Mouse (Mus musculus): Measurements from ENCODE around the gene Acox2. TPM values are rescaled to one million over a fixed set of nuclear protein-coding genes. Genes with fewer than 3 reads are reported as not detected.
A peak's percentile ranks its signal among the peaks of the same experiment; 100 is the strongest.

The Acox2 gene
- polyA plus RNA-seq, 1 experiment from 2014 or later = not detected

DNA sequence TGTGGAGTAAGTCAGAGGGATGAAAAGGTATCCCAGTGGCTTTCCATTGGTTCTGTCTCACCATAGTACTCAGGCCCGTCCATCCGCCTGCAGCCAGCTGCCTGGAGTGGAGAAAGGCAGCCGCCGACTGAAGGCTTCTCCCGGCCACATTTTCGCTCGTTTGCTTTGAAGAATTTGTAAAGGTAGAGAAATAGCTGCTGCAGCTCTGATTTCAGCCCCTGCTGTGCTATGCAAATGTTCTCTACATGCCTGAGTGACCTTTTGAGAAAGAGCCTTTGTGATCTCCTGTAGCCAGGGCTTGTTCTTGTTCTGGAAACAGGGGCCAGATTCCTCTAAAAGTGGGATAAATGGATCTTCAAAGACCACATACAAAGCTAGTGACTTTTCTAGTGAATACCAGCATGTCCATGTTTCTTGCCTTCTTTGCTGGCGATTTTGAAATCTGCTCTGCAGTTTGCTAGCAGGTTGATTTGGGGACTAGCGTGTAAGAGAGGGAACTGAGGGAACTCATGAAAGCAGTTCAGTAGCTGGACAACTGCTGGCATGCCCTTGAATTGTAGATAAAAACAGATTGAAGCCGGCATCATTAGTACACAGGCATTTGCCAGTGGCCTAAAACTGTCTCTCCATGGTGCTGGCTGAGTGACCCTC lies 40.3 kb downstream of the Acox2 start:
- DNase-seq (ENCODE audit: low spot score) (no peak), ATAC-seq (ENCODE audit: low FRiP score) (no peak)
- Histone ChIP-seq H3K9ac (0 out of 2 replicates have a peak overlapping the region, but pooled peaks have one; percentile 9), H3K4me3 (replicated peaks; ENCODE audit: low read length) (no peak overlapping the region), H3K4me1 (replicated peaks; ENCODE audit: control insufficient read depth, insufficient read depth, low read length) (peaks cover 28% of the 10 kb centered on the region), H3K27me3 (ENCODE audit: control insufficient read depth, insufficient read depth, low read length) (peaks cover 12% of the 10 kb centered on the region), H3K4me2 (replicated peaks) (peak overlapping the region; percentile 4; the same call in 1 of the 2 replicates), H3K9me3 (ENCODE audit: control insufficient read depth, low read length) (no peaks in the 10 kb centered on the region), H3K27ac (no peak overlapping the region), H3K36me3 (replicated peaks; ENCODE audit: control insufficient read depth, insufficient read depth) (peaks cover 9% of the 10 kb centered on the region)
- 7% methylated on average over 10 of the region's 10 CpGs for WGBS

DNA sequence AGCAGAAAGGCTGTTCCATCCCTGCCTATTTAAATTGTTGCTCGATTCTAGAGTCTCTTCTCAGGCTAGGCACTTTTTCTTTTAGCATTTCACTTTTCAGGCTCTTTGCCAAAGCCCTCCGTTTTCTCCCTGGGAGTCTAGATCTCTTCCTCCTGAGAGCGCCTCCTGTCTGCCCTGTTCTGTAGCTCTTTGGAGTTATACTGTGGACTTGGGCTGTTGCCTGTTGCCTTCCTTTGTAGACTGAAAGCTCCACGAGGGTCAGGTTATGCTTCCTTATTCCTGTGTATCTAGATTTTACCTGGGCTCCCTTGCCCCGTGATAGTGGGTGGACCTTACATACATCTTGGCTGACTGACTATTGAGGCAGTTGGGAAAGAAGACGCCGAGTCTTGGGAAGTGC lies 40.9 kb downstream of the Acox2 start:
- Histone ChIP-seq H3K9me3 (ENCODE audit: control insufficient read depth, low read length) (no peaks in the 10 kb centered on the region), H3K4me3 (replicated peaks; ENCODE audit: low read length) (no peak overlapping the region), H3K9ac (no peak overlapping the region), H3K27ac (no peak overlapping the region), H3K4me2 (replicated peaks) (peak overlapping the region; percentile 4; the same call in 1 of the 2 replicates), H3K36me3 (replicated peaks; ENCODE audit: control insufficient read depth, insufficient read depth) (peaks cover 6% of the 10 kb centered on the region), H3K4me1 (replicated peaks; ENCODE audit: control insufficient read depth, insufficient read depth, low read length) (peaks cover 28% of the 10 kb centered on the region), H3K27me3 (ENCODE audit: control insufficient read depth, insufficient read depth, low read length) (peaks cover 12% of the 10 kb centered on the region)
- WGBS = 32% methylated on average over 7 of the region's 7 CpGs
- DNase-seq (ENCODE audit: low spot score) (no peak), ATAC-seq (ENCODE audit: low FRiP score) (no peak)

DNA sequence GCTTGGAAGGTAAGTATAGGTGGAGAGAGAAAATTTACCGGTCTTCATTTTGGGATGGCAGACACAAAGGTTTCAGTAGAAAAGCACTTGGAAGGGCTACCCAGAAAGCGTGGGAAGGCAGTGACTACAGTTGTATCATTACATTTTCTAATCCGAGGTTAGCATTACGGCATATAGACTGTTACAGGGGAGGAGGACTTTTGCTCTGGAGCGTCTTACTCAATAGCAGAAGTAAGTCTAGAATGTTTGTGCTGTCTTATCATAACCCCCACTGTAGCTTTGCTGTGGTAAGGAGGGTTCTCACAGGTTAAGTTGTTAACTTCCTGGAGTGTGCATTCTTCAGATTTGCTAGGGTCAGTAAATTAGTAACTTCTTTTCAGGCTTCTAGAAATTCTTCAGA lies 43.1 kb downstream of the Acox2 start:
- no peak for DNase-seq (ENCODE audit: low spot score)
- Histone ChIP-seq H3K9ac (no peak overlapping the region), H3K4me1 (replicated peaks; ENCODE audit: control insufficient read depth, insufficient read depth, low read length) (peaks cover 28% of the 10 kb centered on the region), H3K27me3 (ENCODE audit: control insufficient read depth, insufficient read depth, low read length) (peaks cover 12% of the 10 kb centered on the region), H3K4me2 (replicated peaks) (peak overlapping the region; percentile 69), H3K27ac (no peak overlapping the region), H3K4me3 (replicated peaks; ENCODE audit: low read length) (no peak overlapping the region), H3K9me3 (ENCODE audit: control insufficient read depth, low read length) (no peaks in the 10 kb centered on the region), H3K36me3 (replicated peaks; ENCODE audit: control insufficient read depth, insufficient read depth) (no peaks in the 10 kb centered on the region)
- ATAC-seq (ENCODE audit: low FRiP score) = no peak
- 79% methylated on average over 5 of the region's 5 CpGs for WGBS

DNA sequence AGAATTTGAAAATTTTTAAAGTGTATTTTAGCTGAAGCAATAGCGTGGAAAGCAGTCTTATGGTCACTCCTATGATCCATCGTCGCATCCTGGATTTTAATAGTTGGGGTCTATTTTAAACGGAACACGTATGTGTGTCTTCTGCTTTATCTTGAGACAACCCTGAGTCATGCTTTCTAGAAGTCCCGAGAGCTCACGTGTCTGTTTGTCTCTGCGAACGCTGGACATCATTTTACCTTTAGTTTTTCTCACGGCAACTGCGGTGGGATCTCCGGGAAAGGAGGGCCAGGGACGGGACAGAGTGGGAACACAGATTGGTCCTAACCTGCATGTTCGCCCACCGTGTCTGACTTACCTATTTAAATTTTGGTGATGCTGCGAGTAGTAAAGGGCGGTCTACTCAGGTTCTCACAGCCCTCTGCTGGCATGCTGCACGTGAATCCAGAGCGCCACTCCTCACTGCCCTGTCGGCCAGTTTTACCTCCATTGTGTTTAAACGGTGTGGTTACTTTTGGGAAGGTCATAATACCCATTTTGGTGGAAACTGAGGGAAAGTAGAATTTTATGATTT lies 43.9 kb downstream of the Acox2 start:
- peaks cover 28% of the 10 kb centered on the region for H3K4me1 ChIP-seq (replicated peaks; ENCODE audit: control insufficient read depth, insufficient read depth, low read length)
- DNase-seq (ENCODE audit: low spot score) (no peak), ATAC-seq (ENCODE audit: low FRiP score) (no peak)
- no peak overlapping the region for H3K27ac ChIP-seq
- H3K9ac ChIP-seq = peak overlapping the region; percentile 78
- no peaks in the 10 kb centered on the region for H3K36me3 ChIP-seq (replicated peaks; ENCODE audit: control insufficient read depth, insufficient read depth)
- peak overlapping the region; percentile 50 for H3K4me3 ChIP-seq (replicated peaks; ENCODE audit: low read length)
- peak overlapping the region; percentile 69 for H3K4me2 ChIP-seq (replicated peaks)
- no peaks in the 10 kb centered on the region for H3K9me3 ChIP-seq (ENCODE audit: control insufficient read depth, low read length)
- H3K27me3 ChIP-seq (ENCODE audit: control insufficient read depth, insufficient read depth, low read length) = peaks cover 12% of the 10 kb centered on the region
- 18% methylated on average over 21 of the region's 21 CpGs for WGBS

DNA sequence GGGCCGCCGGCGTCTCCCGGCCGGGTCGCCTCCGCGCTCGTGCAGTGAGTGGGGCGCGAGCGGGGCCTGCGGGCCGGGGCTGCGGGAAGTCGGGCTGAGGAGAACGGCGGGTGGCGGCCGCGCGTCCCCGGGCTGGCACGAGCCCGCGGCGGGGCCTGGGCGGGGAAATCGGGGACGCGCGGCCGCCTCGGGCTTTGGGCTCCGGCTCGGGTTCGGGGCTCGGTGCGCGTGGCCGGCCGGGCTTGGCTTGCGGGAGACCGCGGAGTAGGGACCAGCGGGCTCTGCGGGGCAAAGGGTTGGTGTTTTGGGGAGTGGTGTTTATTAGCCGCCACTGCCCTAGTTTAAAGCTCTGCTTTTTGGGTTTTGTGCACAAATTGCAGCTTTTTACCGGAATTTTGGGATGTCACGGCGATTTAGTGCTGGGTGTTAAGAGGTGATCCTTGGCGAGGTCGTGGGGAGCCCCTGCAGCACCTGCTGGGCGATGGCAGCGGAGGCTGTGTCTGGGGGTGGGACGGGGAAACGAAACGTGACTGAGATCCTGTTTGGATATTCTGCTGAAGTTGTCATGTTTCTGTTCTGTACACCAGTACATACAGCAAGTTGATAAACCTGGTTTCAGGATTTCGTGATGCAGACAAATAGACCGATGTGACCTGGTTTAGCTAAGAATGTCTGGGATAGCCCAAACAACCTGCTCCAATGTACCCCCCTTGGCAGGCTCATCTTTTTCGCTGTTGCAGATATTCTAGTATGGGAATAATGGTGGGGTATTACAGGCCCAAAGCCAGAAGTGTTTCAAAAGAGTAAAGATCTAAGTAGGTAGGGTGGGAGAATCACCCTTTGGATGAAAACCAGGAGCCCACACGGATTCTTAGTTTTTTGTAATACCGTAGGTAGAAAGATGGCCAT lies 44.6 kb downstream of the Acox2 start:
- Histone ChIP-seq H3K4me1 (replicated peaks; ENCODE audit: control insufficient read depth, insufficient read depth, low read length) (peaks cover 25% of the 10 kb centered on the region), H3K27ac (peak overlapping the region; percentile 93), H3K36me3 (replicated peaks; ENCODE audit: control insufficient read depth, insufficient read depth) (no peaks in the 10 kb centered on the region), H3K9me3 (ENCODE audit: control insufficient read depth, low read length) (no peaks in the 10 kb centered on the region), H3K4me2 (replicated peaks) (peak overlapping the region; percentile 69), H3K4me3 (replicated peaks; ENCODE audit: low read length) (peak overlapping the region; percentile 50), H3K9ac (peak overlapping the region; percentile 78), H3K27me3 (ENCODE audit: control insufficient read depth, insufficient read depth, low read length) (peaks cover 12% of the 10 kb centered on the region)
- peak; percentile 76 for DNase-seq (ENCODE audit: low spot score)
- ATAC-seq (ENCODE audit: low FRiP score) = peak; percentile 85
- WGBS = 2% methylated on average over 52 of the region's 63 CpGs

DNA sequence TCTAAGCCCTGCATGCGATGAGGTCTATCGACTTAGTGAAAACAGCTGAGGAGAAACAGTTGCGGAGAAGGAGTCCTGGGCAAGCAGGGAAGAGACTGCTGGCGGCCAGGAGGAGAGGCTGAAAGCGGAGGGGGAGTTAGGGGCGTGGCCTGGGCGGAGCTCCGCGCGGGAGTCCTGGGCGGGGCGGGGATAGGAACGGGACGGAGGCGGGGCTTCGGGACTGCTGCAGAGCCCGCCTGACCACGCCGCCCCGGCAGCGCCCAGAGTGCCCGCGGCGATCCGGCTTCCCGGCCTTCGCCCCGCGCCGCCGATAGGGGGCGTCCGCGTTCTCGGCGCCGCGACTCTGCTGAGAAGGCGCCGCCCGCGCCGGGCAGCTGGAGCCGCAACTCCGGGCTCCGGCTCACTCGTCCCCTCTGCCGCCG lies 45.3 kb downstream of the Acox2 start, which contains the start of gene Kctd6:
Gene Kctd6 (plus strand): TSS at position 338 of the 422 bp plus-strand sequence.
- Histone ChIP-seq H3K27ac (peak within 1 kb of the TSS; percentile 93), H3K9ac (peak within 1 kb of the TSS; percentile 78), H3K9me3 (ENCODE audit: control insufficient read depth, low read length) (no peaks in the 10 kb centered on the region), H3K4me3 (replicated peaks; ENCODE audit: low read length) (peak within 1 kb of the TSS; percentile 50), H3K27me3 (ENCODE audit: control insufficient read depth, insufficient read depth, low read length) (peaks cover 12% of the 10 kb centered on the region), H3K4me2 (replicated peaks) (peak within 1 kb of the TSS; percentile 69), H3K36me3 (replicated peaks; ENCODE audit: control insufficient read depth, insufficient read depth) (no peaks in the 10 kb centered on the region), H3K4me1 (replicated peaks; ENCODE audit: control insufficient read depth, insufficient read depth, low read length) (peaks cover 23% of the 10 kb centered on the region)
- WGBS = 0% methylated on average over 25 of the region's 49 CpGs
- DNase-seq (ENCODE audit: low spot score) = peak; percentile 95
- peak; percentile 97 for ATAC-seq (ENCODE audit: low FRiP score)

DNA sequence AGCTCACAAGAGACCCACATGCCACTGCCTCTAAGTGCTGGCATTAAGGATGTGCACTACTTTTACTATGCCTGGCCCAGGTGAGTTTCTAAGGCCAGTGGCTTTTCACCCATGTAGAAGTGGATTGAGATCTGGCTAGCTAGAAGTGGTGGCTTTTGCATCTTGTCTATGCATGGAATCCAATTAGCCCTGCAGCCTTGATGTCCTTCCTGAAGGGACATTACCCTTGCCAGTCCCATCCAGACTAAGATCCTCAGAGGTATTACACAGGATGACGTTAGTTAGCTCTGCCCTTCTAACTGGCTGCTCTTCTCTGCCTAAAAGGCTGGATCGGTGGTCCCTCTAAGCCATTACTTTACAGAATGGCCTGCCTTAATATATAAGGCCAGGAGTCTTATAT lies 46.2 kb downstream of the Acox2 start:
- H3K9me3 ChIP-seq (ENCODE audit: control insufficient read depth, low read length) = no peaks in the 10 kb centered on the region
- H3K9ac ChIP-seq = no peak overlapping the region
- peaks cover 12% of the 10 kb centered on the region for H3K27me3 ChIP-seq (ENCODE audit: control insufficient read depth, insufficient read depth, low read length)
- H3K4me1 ChIP-seq (replicated peaks; ENCODE audit: control insufficient read depth, insufficient read depth, low read length) = peaks cover 17% of the 10 kb centered on the region
- H3K27ac ChIP-seq = no peak overlapping the region
- DNase-seq (ENCODE audit: low spot score) (no peak), ATAC-seq (ENCODE audit: low FRiP score) (no peak)
- no peak overlapping the region for H3K4me3 ChIP-seq (replicated peaks; ENCODE audit: low read length)
- no peak overlapping the region for H3K4me2 ChIP-seq (replicated peaks)
- 82% methylated on average over 2 of the region's 2 CpGs for WGBS
- H3K36me3 ChIP-seq (replicated peaks; ENCODE audit: control insufficient read depth, insufficient read depth) = no peaks in the 10 kb centered on the region

DNA sequence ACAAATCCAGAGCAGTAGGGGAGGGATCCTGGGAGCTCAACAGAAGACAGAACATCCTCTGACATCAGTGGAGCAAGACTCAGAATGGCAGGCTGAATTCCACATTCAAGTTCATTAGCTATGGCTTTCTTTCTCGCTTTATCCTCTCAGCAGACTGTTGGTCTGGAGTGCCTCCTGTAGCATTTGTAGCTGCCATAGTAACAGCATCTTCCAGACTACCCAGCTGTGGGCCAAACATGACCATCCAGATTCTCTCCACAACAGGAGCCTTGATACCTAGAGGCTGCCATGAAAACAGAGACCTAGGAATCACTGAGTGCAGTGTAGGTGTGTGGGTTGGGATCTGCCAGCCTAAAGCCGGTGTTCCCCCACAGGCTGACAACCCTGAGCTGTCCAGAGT lies 49.3 kb downstream of the Acox2 start:
- no peaks in the 10 kb centered on the region for H3K27me3 ChIP-seq (ENCODE audit: control insufficient read depth, insufficient read depth, low read length)
- no peaks in the 10 kb centered on the region for H3K36me3 ChIP-seq (replicated peaks; ENCODE audit: control insufficient read depth, insufficient read depth)
- no peak overlapping the region for H3K27ac ChIP-seq
- H3K4me2 ChIP-seq (replicated peaks) = no peak overlapping the region
- WGBS = 83% methylated on average over 2 of the region's 2 CpGs
- no peak overlapping the region for H3K4me3 ChIP-seq (replicated peaks; ENCODE audit: low read length)
- peaks cover 3% of the 10 kb centered on the region for H3K4me1 ChIP-seq (replicated peaks; ENCODE audit: control insufficient read depth, insufficient read depth, low read length)
- H3K9me3 ChIP-seq (ENCODE audit: control insufficient read depth, low read length) = no peaks in the 10 kb centered on the region
- DNase-seq (ENCODE audit: low spot score) (no peak), ATAC-seq (ENCODE audit: low FRiP score) (no peak)
- H3K9ac ChIP-seq = no peak overlapping the region

DNA sequence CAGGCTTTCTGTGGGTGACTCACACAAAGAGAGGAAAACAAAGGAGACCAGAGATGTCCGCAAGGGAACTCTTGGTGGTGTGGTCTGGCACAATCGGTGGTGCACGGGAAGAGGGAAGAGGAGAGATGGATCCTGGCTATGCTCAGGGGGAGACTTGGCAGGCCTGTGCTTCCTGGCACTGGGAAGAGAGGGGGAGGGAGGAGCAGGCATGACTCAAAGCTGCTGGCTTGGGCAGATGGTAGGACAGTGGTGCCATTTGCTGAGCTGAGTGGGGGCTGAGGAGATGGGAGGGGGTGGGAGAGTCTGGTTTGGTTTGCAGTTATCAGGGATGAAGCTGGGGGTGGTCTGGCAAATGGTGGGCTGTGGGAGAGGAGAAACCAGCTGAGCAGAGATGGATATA lies 50.3 kb downstream of the Acox2 start:
- Histone ChIP-seq H3K36me3 (replicated peaks; ENCODE audit: control insufficient read depth, insufficient read depth) (no peaks in the 10 kb centered on the region), H3K9me3 (ENCODE audit: control insufficient read depth, low read length) (no peaks in the 10 kb centered on the region), H3K4me2 (replicated peaks) (no peak overlapping the region), H3K27me3 (ENCODE audit: control insufficient read depth, insufficient read depth, low read length) (no peaks in the 10 kb centered on the region), H3K4me3 (replicated peaks; ENCODE audit: low read length) (no peak overlapping the region), H3K9ac (no peak overlapping the region), H3K27ac (no peak overlapping the region), H3K4me1 (replicated peaks; ENCODE audit: control insufficient read depth, insufficient read depth, low read length) (no peaks in the 10 kb centered on the region)
- no peak for DNase-seq (ENCODE audit: low spot score)
- ATAC-seq (ENCODE audit: low FRiP score) = no peak
- 54% methylated on average over 3 of the region's 3 CpGs for WGBS

All from hindbrain, embryonic 14.5 days (tissue).